Mouse (Mus musculus) E14TG2a.4 (cell line): ENCODE measurements around the gene Usp34.

ENCODE experiments used
- CTCF ChIP-seq: conservative IDR thresholded peaks from 2 replicates; pipeline ENCODE4 v1.5.1; 2014; ENCODE audit warnings: low read length
- POU5F1 ChIP-seq: IDR thresholded peaks from 2 replicates; pipeline ENCODE4 v1.6.1; 2014; ENCODE audit warnings: low read length, borderline replicate concordance

GRCm38 (mm10) chr11:23364348-23364747 is 57.7 kb downstream of the Usp34 start:
- TF ChIP-seq CTCF (no peak), POU5F1 (no peak)
